Mouse (Mus musculus) monocyte, adult 5-6 weeks (primary cell): ENCODE data around the gene 4930412O13Rik. TPM values are rescaled to one million over a fixed set of nuclear protein-coding genes. Genes with fewer than 3 reads are reported as not detected.

Source experiments
- ATAC-seq: fragments of 153-309, 156-312 bp; replicated peaks from 2 replicates; pipeline ENCODE4 v1.8.0; 2017; ENCODE audit warnings: mild to moderate bottlenecking; ENCODE audit not compliant: low TSS enrichment, insufficient number of reproducible peaks, severe bottlenecking, poor library complexity, low FRiP score
- total RNA-seq: library from RNA; stranded (forward); fragments of 200-1000, 200-491, 200-594 nt; gene quantifications from 3 replicates; pipeline ENCODE4 v1.2.3, GENCODE M21; 2017

4930412O13Rik gene
- not detected in 3 replicates for total RNA-seq

GRCm38 (mm10) chr2:9881051-9881591 lies at the start of gene 4930412O13Rik:
4930412O13Rik (plus strand) TSS chr2:9881252.
- ATAC-seq, result no peak

GRCm38 (mm10) chr2:9833712-9834111 lies 47.3 kb upstream of the 4930412O13Rik start:
- no peak for ATAC-seq

GRCm38 (mm10) chr2:9835195-9835594 lies 45.9 kb upstream of the 4930412O13Rik start:
- no peak for ATAC-seq

- ATAC-seq, result no peak
These were observed 28.0 kb upstream of the 4930412O13Rik start for GRCm38 (mm10) chr2:9852851-9853576.

- no peak for ATAC-seq
These were observed 25.2 kb upstream of the 4930412O13Rik start for GRCm38 (mm10) chr2:9855861-9856260.

- no peak for ATAC-seq
These were observed 20.4 kb upstream of the 4930412O13Rik start for GRCm38 (mm10) chr2:9860698-9861097.

- peak; percentile 48; the same call in 1 of the 2 replicates for ATAC-seq
These were observed 13.8 kb upstream of the 4930412O13Rik start for GRCm38 (mm10) chr2:9867092-9867825.

GRCm38 (mm10) chr2:9871141-9871716 lies 9.8 kb upstream of the 4930412O13Rik start:
- ATAC-seq, result no peak; the same call in 1 of the 2 replicates

- ATAC-seq, result no peak
These were observed 9.3 kb upstream of the 4930412O13Rik start for GRCm38 (mm10) chr2:9871798-9872197.

GRCm38 (mm10) chr2:9872682-9873081 lies 8.4 kb upstream of the 4930412O13Rik start:
- no peak for ATAC-seq

GRCm38 (mm10) chr2:9873757-9874156 lies 7.3 kb upstream of the 4930412O13Rik start:
- ATAC-seq, result no peak

- no peak for ATAC-seq
These were observed 6.4 kb upstream of the 4930412O13Rik start for GRCm38 (mm10) chr2:9874467-9875219.

- no peak for ATAC-seq
These were observed 5.8 kb upstream of the 4930412O13Rik start for GRCm38 (mm10) chr2:9875220-9875619.

- ATAC-seq, result no peak
These were observed 5.2 kb upstream of the 4930412O13Rik start for GRCm38 (mm10) chr2:9875676-9876357.

- ATAC-seq, result no peak
These were observed 4.3 kb upstream of the 4930412O13Rik start for GRCm38 (mm10) chr2:9876621-9877325.

GRCm38 (mm10) chr2:9877326-9877690 lies 3.7 kb upstream of the 4930412O13Rik start:
- ATAC-seq, result 0 out of 2 replicates have a peak, but pooled peaks have one; percentile 11

- ATAC-seq, result no peak
These were observed 3.0 kb upstream of the 4930412O13Rik start for GRCm38 (mm10) chr2:9877966-9878563.
